Mouse (Mus musculus) kidney, postnatal 0 days (tissue): ENCODE measurements around the gene Orc6. TPM values are rescaled to one million over a fixed set of nuclear protein-coding genes. Genes with fewer than 3 reads are reported as not detected.

Experiments
- ATAC-seq: fragments of 200-750 bp; cut with Nextera tagmentation; replicated peaks from 2 replicates; pipeline ENCODE4 v1.8.0; 2017; ENCODE audit warnings: low read depth, moderate number of reproducible peaks, moderate TSS enrichment, moderate library complexity; ENCODE audit not compliant: low FRiP score
- DNase-seq: peaks from one replicate; pipeline ENCODE4 v3.0.0-alpha.2; 2016; ENCODE audit warnings: low spot score
- H3K27ac ChIP-seq: fragments of 300-500 bp; sonication (generic); 2 replicates; pipeline ENCODE4 v1.5.1; 2014; ENCODE audit warnings: mild to moderate bottlenecking
- H3K27me3 ChIP-seq: fragments of 300-500 bp; sonication (generic); 2 replicates; pipeline ENCODE4 v1.6.1; 2014; ENCODE audit warnings: low read length, mixed read lengths; ENCODE audit not compliant: insufficient read depth
- H3K36me3 ChIP-seq: fragments of 300-500 bp; sonication (generic); 2 replicates; pipeline ENCODE4 v1.6.1; 2014; ENCODE audit warnings: low read length, mixed read lengths; ENCODE audit not compliant: insufficient read depth
- H3K4me1 ChIP-seq: fragments of 300-500 bp; sonication (generic); replicated peaks from 2 replicates; pipeline ENCODE4 v1.6.1; 2014; ENCODE audit warnings: antibody characterized with exemption, low read length, mixed read lengths; ENCODE audit not compliant: insufficient read depth
- H3K4me2 ChIP-seq: fragments of 300-500 bp; sonication (generic); 2 replicates; pipeline ENCODE4 v1.6.1; 2014; ENCODE audit warnings: mild to moderate bottlenecking, low read length, moderate library complexity, mixed read lengths
- H3K4me3 ChIP-seq: fragments of 300-500 bp; sonication (generic); replicated peaks from 2 replicates; pipeline ENCODE4 v1.5.1; 2014; ENCODE audit warnings: low read depth, low read length
- H3K9ac ChIP-seq: fragments of 300-500 bp; sonication (generic); 2 replicates; pipeline ENCODE4 v1.6.1; 2014; ENCODE audit warnings: low read depth, low read length
- H3K9me3 ChIP-seq: fragments of 300-500 bp; sonication (generic); replicated peaks from 2 replicates; pipeline ENCODE4 v1.6.1; 2016; ENCODE audit warnings: low read length, inconsistent platforms, mixed read lengths
- CTCF ChIP-seq: IDR thresholded peaks from 2 replicates; pipeline ENCODE4 v1.5.1; 2016; ENCODE audit warnings: antibody characterized with exemption, low read depth, mild to moderate bottlenecking, moderate library complexity
- WGBS: fragments of 180-500 bp; shearing (Covaris S2); extraction: QIAGEN DNeasy Blood & Tissue Kit; methylation state at CpG from one replicate; pipeline ENCODE4 v1.1.7; 2014; 5-methylcytosine and 5-hydroxymethylcytosine counted together
- polyA plus RNA-seq: library from polyadenylated mRNA; unstranded; fragments of >200 nt; fragmentation: Nextera tagmentation; extraction: Ambion mirVana; gene quantifications from 2 replicates; pipeline ENCODE4 v1.2.1, GENCODE M21; 2015

Orc6 gene
- 66.0 and 67.7 TPM in 2 replicates for polyA plus RNA-seq

DNA sequence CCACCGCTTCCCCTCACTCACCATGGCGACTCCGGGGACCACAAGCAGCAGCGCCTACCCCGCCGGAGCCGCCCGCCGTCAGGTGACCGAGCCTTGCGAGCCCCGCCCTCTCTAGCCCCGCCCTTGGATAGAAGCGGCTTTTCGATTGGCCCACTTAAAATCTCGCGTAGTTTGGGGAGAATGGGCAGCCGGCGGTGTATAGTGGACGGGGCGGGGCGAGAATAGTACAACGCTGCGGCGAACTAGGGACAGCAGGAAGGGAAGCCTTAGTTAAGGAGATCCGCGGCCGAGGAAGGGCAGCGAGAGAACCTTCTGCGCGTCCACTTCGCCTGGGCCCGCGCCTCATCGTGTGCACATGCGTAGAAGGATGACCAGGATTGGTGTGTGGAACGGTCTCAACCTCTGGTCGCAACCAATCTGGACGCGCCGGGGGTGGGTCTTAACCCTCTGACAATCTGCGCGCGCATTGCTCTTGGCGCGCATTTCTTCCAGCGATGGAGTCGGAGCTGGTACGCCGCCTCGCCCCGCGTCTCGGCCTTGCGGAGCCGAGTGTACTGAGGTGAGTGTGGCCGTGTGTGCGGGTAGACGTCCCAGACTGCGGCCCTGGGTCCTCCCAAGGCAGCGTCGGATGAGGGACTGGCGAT, at the start of gene Orc6, which contains the start of gene Vps35:
Gene Orc6, plus strand, starts transcription at position 199 of the 644 bp plus-strand sequence.
Gene Vps35, minus strand, starts transcription at position 369 of the 644 bp plus-strand sequence.
- Histone ChIP-seq H3K36me3 (peaks cover 8% of the 10 kb centered on the region; the same call in 1 of the 2 replicates), H3K4me1 (peaks cover 13% of the 10 kb centered on the region; the same call in 1 of the 2 replicates), H3K9ac (peak within 1 kb of the TSS; percentile 94), H3K27me3 (no peaks in the 10 kb centered on the region), H3K27ac (peak within 1 kb of the TSS; percentile 97), H3K9me3 (no peaks in the 10 kb centered on the region), H3K4me3 (peak within 1 kb of the TSS; percentile 96), H3K4me2 (peak within 1 kb of the TSS; percentile 93)
- TF ChIP-seq CTCF, result no peak
- DNase-seq (peak; percentile 98), ATAC-seq (peak; percentile 98)
- under 1% methylated on average over 63 of the region's 63 CpGs for WGBS

DNA sequence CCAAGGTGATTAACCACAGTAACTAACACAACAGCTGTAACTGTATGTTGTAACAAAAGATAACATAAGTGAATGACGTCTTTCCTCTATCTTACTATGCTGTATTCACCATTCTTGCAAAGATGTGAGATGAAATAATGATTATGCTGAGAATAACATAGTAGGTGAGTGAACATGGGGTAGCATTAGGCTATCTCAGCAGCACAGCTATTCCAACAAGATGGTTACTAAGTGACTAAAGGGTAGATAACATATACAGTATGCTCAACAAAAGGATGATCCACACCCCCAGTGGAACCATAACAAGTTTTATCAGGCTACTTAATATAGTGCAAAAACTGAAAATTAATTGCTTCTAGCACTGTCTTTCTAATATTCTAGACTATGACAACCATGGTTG, 12.6 kb upstream of the Orc6 start:
- ATAC-seq (no peak), DNase-seq (no peak)
- H3K4me2 ChIP-seq, result no peak overlapping the region
- H3K36me3 ChIP-seq, result peaks cover 42% of the 10 kb centered on the region
- no peak for TF ChIP-seq CTCF
- H3K4me3 ChIP-seq, result no peak overlapping the region
- no peaks in the 10 kb centered on the region for H3K4me1 ChIP-seq
- no peaks in the 10 kb centered on the region for H3K27me3 ChIP-seq
- no peak overlapping the region for H3K27ac ChIP-seq
- WGBS, result 91% methylated on average over 1 of the region's 1 CpGs
- H3K9me3 ChIP-seq, result no peaks in the 10 kb centered on the region
- H3K9ac ChIP-seq, result no peak overlapping the region

DNA sequence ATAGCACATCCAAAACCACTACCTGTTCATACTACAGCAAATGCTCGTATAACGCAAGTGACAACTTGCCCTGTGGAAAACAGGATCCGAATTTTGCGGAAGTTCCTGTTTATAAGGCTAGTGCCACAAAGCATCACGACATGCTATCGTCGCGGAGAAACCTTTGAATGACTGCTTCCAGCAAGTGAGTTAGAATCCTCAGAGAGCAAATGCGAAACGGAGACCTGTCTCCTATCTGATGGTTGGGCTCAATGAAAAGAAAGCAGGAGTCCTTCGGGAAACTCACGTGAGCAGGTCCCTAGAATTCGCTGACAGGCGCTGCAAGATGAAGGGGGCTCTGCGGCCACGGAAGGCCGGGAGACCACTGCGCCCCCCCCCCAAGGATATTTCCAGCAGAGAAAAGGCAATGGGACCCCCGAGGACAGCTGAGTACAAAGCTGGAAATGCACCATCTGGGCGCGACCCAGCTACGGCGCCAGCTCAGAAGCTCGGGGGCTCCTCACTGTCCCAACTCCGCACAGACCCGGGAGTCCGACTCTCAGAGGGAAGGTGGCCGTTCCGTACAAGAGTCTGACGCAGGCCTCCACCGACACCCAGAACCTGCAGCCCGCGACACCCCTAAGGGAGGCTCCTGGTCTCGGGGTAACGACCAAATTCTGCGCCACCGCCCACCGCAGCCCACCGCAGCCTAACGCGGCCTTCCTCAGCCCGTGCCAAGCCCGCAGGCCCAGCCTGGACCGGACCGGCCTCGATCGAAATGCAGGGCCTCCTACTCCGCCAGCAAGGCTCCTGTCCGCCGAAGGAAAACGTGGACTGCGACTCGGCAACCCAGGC, 615 bp upstream of the Orc6 start:
- H3K36me3 ChIP-seq, result peaks cover 7% of the 10 kb centered on the region
- H3K4me1 ChIP-seq, result peaks cover 13% of the 10 kb centered on the region; the same call in 1 of the 2 replicates
- H3K9ac ChIP-seq, result peak overlapping the region; percentile 94
- no peak; the same call in 1 of the 2 replicates for ATAC-seq
- DNase-seq, result peak; percentile 19
- H3K27ac ChIP-seq, result peak overlapping the region; percentile 97
- H3K27me3 ChIP-seq, result no peaks in the 10 kb centered on the region
- no peak for TF ChIP-seq CTCF
- H3K9me3 ChIP-seq, result no peaks in the 10 kb centered on the region
- peak overlapping the region; percentile 96 for H3K4me3 ChIP-seq
- peak overlapping the region; percentile 93 for H3K4me2 ChIP-seq
- under 1% methylated on average over 53 of the region's 53 CpGs for WGBS

DNA sequence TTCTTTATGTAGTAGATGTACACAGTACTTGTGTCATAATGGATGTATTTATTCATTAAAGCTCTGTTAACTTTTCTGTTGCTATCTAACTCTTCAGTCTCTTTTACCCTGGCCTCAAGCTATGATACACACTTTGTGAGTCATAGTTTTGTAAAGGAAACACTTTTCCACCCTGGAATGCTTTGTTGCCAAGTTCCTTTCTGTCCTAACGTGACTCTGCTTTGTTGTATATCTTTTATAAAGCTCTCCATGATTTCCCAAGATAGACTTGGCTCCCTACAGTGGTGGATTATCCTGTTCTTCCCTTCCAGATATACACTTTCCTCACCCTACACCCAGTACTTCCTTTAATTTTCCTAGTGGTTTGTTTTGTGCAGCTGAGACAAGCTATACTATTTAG, 2.5 kb downstream of the Orc6 start:
- Histone ChIP-seq H3K27ac (no peak overlapping the region), H3K36me3 (peaks cover 15% of the 10 kb centered on the region; the same call in 1 of the 2 replicates), H3K9ac (no peak overlapping the region), H3K27me3 (no peaks in the 10 kb centered on the region), H3K4me3 (no peak overlapping the region), H3K4me1 (peaks cover 13% of the 10 kb centered on the region; the same call in 1 of the 2 replicates), H3K4me2 (no peak overlapping the region), H3K9me3 (no peaks in the 10 kb centered on the region)
- no peak for ATAC-seq
- no peak for DNase-seq
- TF ChIP-seq CTCF, result no peak
- 53% methylated on average over 1 of the region's 1 CpGs for WGBS

DNA sequence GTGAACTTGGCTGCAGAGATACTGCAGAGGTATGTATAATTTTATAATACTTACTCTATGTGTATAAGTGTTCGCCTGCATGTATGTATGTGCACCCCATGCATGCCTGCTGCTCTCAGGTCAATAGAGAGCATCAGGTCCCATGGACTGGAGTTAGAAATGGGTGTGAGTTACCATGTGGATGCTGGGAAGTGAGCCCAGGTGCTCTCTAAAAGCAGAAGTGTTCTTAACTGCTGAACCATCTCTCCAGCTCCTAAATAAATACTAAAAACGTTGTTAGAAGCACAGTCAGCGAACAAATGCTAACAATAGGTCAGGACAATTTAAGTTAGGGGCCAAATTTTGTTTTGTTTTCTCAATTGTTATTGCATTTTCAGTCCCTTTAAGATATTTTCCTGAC, 3.5 kb downstream of the Orc6 start:
- Histone ChIP-seq H3K27me3 (no peaks in the 10 kb centered on the region), H3K4me3 (no peak overlapping the region), H3K36me3 (peaks cover 23% of the 10 kb centered on the region; the same call in 1 of the 2 replicates), H3K9me3 (no peaks in the 10 kb centered on the region), H3K4me2 (no peak overlapping the region), H3K4me1 (peaks cover 9% of the 10 kb centered on the region; the same call in 1 of the 2 replicates), H3K9ac (no peak overlapping the region), H3K27ac (no peak overlapping the region)
- TF ChIP-seq CTCF, result no peak
- WGBS, result 80% methylated on average over 3 of the region's 3 CpGs
- ATAC-seq (no peak), DNase-seq (no peak)

DNA sequence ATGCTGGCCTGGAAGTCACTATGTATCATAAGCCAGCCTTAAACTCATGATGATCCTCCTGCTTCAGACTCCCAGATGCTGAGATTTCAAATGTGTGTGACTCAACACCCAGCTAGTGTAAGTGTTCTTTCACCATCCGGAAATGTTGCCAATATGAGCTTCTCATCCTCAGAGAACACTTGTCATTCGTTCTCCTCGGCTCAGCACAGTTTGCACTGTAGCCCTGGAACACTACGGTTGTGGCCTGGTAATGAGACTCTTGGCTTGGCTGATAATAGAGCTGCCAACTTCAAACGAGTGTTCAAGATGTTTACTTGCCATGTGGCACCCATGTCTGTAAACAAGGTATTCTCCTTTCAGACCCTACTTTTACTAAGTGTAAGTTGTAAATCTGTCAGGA, 4.1 kb downstream of the Orc6 start:
- no peak for TF ChIP-seq CTCF
- H3K27ac ChIP-seq, result no peak overlapping the region
- ATAC-seq, result no peak
- 84% methylated on average over 5 of the region's 5 CpGs for WGBS
- DNase-seq, result no peak
- H3K36me3 ChIP-seq, result peaks cover 25% of the 10 kb centered on the region; the same call in 1 of the 2 replicates
- H3K27me3 ChIP-seq, result no peaks in the 10 kb centered on the region
- no peak overlapping the region for H3K9ac ChIP-seq
- no peaks in the 10 kb centered on the region for H3K9me3 ChIP-seq
- peaks cover 7% of the 10 kb centered on the region; the same call in 1 of the 2 replicates for H3K4me1 ChIP-seq
- H3K4me3 ChIP-seq, result no peak overlapping the region
- H3K4me2 ChIP-seq, result no peak overlapping the region
